Mouse (Mus musculus): ENCODE results near the gene Vps37d.

The Vps37d gene

DNA sequence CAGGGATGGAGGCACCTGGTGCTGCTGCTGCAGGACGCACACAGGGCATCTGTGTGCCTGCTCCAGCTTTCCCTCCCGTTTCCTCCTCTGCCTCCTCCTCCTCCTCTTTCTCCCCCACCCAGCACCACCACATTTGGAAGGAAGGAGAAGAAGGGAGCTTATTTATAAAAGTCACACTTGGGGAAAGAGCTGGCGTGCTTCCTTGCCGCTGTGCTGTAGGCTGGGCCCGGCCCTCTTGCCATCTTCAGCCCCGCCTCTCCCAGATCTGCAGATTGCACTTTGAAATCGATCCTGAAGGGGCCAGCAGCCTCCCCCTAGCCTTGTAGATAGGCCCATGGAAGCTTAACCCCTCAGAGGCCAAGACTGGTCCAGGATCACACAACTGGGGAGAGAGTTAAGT lies 52.2 kb downstream of the Vps37d start:
- DNase-seq = no peak

DNA sequence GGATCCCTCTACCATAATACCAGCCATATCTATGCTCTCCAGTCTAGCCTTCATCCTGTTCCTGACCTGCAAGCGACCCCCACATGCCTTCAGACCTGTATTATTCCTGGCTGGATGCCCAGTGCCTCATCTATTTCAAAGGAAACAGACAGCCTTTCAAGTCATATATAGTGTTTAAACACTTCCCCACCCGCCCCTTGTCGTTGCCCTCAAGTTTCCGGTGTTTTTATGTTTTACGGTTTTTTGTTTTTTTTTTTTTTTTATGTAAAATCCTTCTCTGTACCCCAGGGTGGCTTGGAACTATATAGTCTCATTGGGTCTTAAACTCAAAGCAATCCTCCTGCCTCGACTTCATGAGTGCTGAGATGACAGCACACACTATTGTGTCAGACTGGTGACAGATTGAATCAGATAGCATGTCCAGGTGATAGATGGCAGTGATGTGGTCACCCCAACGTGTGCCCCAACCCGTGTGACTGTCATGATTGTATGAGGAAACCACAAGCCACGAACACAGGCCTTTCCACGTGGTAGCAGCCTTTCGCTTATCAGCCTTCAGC lies 53.3 kb downstream of the Vps37d start:
- DNase-seq = no peak

DNA sequence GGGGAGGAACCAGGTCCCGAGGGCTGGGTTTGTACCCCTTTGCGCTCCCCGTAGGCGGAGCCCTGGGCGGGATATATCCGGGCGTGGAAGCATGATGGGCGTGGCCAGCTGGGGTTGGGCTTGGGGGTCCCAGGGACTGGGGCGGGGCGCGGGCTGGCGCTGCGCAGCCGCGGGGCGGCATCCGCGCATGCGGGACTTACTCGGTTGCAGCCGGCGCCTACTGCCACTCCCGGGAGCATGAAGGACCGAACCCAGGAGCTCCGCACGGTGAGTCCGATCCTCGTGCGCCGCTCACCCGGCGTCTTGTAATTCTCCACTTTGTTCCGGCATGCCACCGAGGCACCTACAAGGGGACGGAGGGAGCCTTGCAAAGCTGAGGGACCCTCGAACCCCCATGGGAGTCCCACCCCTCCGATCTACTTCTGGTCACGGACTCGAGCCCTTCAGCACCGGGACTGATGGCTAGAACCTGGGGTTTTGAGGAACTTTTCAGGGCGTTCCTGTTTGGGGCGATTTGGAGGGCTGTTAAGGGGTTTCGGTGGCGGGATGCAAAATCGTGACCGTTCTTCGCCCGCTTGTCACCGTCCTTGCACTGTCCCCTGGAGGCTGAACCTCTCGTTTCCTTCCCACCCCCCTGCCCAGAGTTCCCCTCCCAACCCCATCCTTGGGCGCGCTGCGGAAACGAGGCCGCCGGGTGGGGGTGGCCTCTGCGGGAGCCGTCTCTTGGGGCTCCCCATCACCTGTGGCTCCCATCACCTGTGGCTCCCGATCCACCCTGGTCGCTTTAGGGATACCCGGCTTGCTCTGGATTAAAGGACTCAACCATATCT lies 54.5 kb downstream of the Vps37d start, which contains the start of gene Stx1a:
TSS of gene Stx1a (plus strand) at position 139 of the 830 bp plus-strand sequence.
- peak; percentile 48 to 62 for DNase-seq

Measured in cerebellum, postnatal 36 days (tissue).